8 mouse cellular contexts compared by ENCODE assay signal in the genomic region with DNA sequence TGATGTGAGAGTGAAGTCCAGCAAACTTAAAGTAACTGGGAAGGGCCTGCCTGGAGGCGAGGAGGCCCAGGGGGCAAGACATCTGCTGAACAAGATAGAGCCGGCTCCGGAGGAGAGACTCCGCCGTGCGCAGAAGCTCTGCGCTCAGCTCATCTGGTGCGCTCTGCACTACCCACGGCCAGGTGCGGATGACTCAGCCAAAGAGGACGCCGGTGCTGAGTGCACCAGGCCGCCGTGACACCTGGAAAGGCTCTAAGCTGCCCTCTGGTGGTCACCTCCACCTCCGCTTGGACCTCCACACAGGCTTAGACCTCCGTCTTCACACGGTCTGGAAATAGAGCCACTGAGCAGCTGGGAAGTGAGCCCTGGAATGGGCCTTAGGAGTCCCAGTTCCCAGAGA. TPM values are rescaled to one million over a fixed set of nuclear protein-coding genes. Genes with fewer than 3 reads are reported as not detected.
A peak's percentile ranks its signal among the peaks of the same experiment; 100 is the strongest.
DNase-seq lines count a peak whose midpoint lies in the region; ATAC-seq and TF ChIP-seq lines count a peak whose summit lies in the region.
"Had no signal": no experiment of that assay in that cellular context is flagged by ENCODE, and none has a peak within 500 bp of the region (broad histone marks: within the 10 kb centered on the region; RNA-seq: fewer than 3 reads in every experiment).

No protein-coding gene starts in this region.

- WGBS in cerebellum, adult 2 months: 9% methylated on average over 17 of the region's 17 CpGs
- 16% methylated on average over 17 of the region's 17 CpGs for WGBS in forebrain, postnatal 0 days
- WGBS in hindbrain, embryonic 15.5 days: 7% methylated on average over 17 of the region's 17 CpGs
- WGBS in liver, embryonic 11.5 days: 4% methylated on average over 17 of the region's 17 CpGs

- no peak for TF ChIP-seq POLR2A in cerebellum, adult 2 months (IDR thresholded peaks at IDR 0.05; ENCODE audit: borderline replicate concordance, insufficient read depth, low read length)

- H3K4me3 ChIP-seq in cerebellum, adult 2 months (replicated peaks; ENCODE audit: insufficient read depth, low read depth, low read length): peak overlapping the region; percentile 12
- H3K4me3 ChIP-seq in forebrain, postnatal 0 days (ENCODE audit: low read depth, low read length): no peak overlapping the region
- H3K4me3 ChIP-seq in hindbrain, embryonic 15.5 days: no peak overlapping the region
- H3K4me3 ChIP-seq in liver, embryonic 11.5 days (ENCODE audit: low read depth, low read length): peak overlapping the region; percentile 30

- no peak overlapping the region for H3K27ac ChIP-seq in cerebellum, adult 2 months (ENCODE audit: insufficient read depth, low read length)
- no peak overlapping the region for H3K27ac ChIP-seq in forebrain, postnatal 0 days (ENCODE audit: low read depth, low read length)
- H3K27ac ChIP-seq in hindbrain, embryonic 15.5 days (replicated peaks): no peak overlapping the region
- H3K27ac ChIP-seq in liver, embryonic 11.5 days (ENCODE audit: low read depth, low read length): peak overlapping the region; percentile 47

- H3K4me2 ChIP-seq in forebrain, postnatal 0 days (ENCODE audit: low read depth): 0 out of 2 replicates have a peak overlapping the region, but pooled peaks have one; percentile 3
- H3K4me2 ChIP-seq in hindbrain, embryonic 15.5 days: peak overlapping the region; percentile 44
- H3K4me2 ChIP-seq in liver, embryonic 11.5 days: peak overlapping the region; percentile 60

- peak; percentile 28 for ATAC-seq in forebrain, postnatal 0 days
- peak; percentile 54; the same call in 1 of the 2 replicates for ATAC-seq in hindbrain, embryonic 15.5 days (ENCODE audit: low FRiP score, low read depth)
- peak; percentile 81 for ATAC-seq in liver, embryonic 11.5 days (replicated peaks; ENCODE audit: low FRiP score)

- no peaks in the 10 kb centered on the region for H3K36me3 ChIP-seq in forebrain, postnatal 0 days (ENCODE audit: insufficient read depth)
- no peaks in the 10 kb centered on the region for H3K36me3 ChIP-seq in hindbrain, embryonic 15.5 days
- no peaks in the 10 kb centered on the region for H3K36me3 ChIP-seq in liver, embryonic 11.5 days (ENCODE audit: control insufficient read depth, insufficient read depth, low read length)

- H3K4me1 ChIP-seq in cerebellum, adult 2 months (ENCODE audit: control insufficient read depth, insufficient read depth, low read length): no peaks in the 10 kb centered on the region
- H3K4me1 ChIP-seq in forebrain, postnatal 0 days (ENCODE audit: insufficient read depth): no peaks in the 10 kb centered on the region
- peaks cover 23% of the 10 kb centered on the region for H3K4me1 ChIP-seq in hindbrain, embryonic 15.5 days (replicated peaks)
- peaks cover 41% of the 10 kb centered on the region for H3K4me1 ChIP-seq in liver, embryonic 11.5 days (replicated peaks; ENCODE audit: control insufficient read depth, insufficient read depth, low read length)

- no peak overlapping the region for H3K9ac ChIP-seq in forebrain, postnatal 0 days
- no peak overlapping the region for H3K9ac ChIP-seq in hindbrain, embryonic 15.5 days
- H3K9ac ChIP-seq in liver, embryonic 11.5 days (ENCODE audit: low read depth, low read length): peak overlapping the region; percentile 46

- H3K9me3 ChIP-seq in forebrain, postnatal 0 days (ENCODE audit: low read length): no peaks in the 10 kb centered on the region
- no peaks in the 10 kb centered on the region for H3K9me3 ChIP-seq in hindbrain, embryonic 15.5 days
- no peaks in the 10 kb centered on the region for H3K9me3 ChIP-seq in liver, embryonic 11.5 days (ENCODE audit: control insufficient read depth, low read length)

- peaks cover 2% of the 10 kb centered on the region; the same call in 1 of the 2 replicates for H3K27me3 ChIP-seq in cerebellum, adult 2 months (ENCODE audit: control insufficient read depth, insufficient read depth, low read length)
- H3K27me3 ChIP-seq in forebrain, postnatal 0 days (ENCODE audit: insufficient read depth, low read length): peaks cover 24% of the 10 kb centered on the region
- peaks cover 59% of the 10 kb centered on the region for H3K27me3 ChIP-seq in hindbrain, embryonic 15.5 days
- peaks cover 41% of the 10 kb centered on the region for H3K27me3 ChIP-seq in liver, embryonic 11.5 days (replicated peaks; ENCODE audit: control insufficient read depth, insufficient read depth, low read length)

- peak; percentile 76 for TF ChIP-seq CTCF in cerebellum, adult 2 months (IDR thresholded peaks at IDR 0.05; ENCODE audit: borderline replicate concordance, insufficient read depth, low read depth, low read length)
- TF ChIP-seq CTCF in forebrain, postnatal 0 days (IDR thresholded peaks at IDR 0.05; ENCODE audit: low read depth): peak; percentile 69

- DNase-seq in T-cell, adult 2 months (ENCODE audit: low spot score): peak; percentile 54
- peak; percentile 79 to 82 for DNase-seq in cerebellum, adult 2 months
- peak; percentile 44 for DNase-seq in forebrain, postnatal 0 days
- DNase-seq in liver, embryonic 11.5 days (ENCODE audit: low spot score): peak; percentile 69
- peak; percentile 58 for DNase-seq in naive thymus-derived CD4-positive, alpha-beta T cell, adult 2 months (ENCODE audit: low read depth)
- DNase-seq in testis, postnatal 14 days (ENCODE audit: low spot score): peak; percentile 85

RNA-seq across cellular contexts. Expression of a gene that starts 7.7 kb away (rescaled TPM):
- 1,145 and 1,309 TPM in 2 replicates for polyA plus RNA-seq in cerebellum, adult 2 months (2012; rRNA removed)
- 205 and 418 TPM in 2 replicates for total RNA-seq in forebrain, postnatal 0 days (2014; rRNA removed)
- 386 and 411 TPM in 2 replicates for polyA plus RNA-seq in forebrain, postnatal 0 days (2015; fragmentation: Nextera tagmentation; extraction: Ambion mirVana)
- 89.2 and 96.5 TPM in 2 replicates for polyA plus RNA-seq in hindbrain, embryonic 15.5 days (2015; fragmentation: Nextera tagmentation; extraction: Ambion mirVana)
- polyA plus RNA-seq in liver, embryonic 11.5 days (2014; fragmentation: Nextera tagmentation; extraction: Ambion mirVana): 2,440 and 2,461 TPM in 2 replicates

RNA-seq across cellular contexts. Expression of a gene that starts 14.1 kb away (rescaled TPM):
- 579 and 685 TPM in 2 replicates for polyA plus RNA-seq in cerebellum, adult 2 months (2012; rRNA removed)
- total RNA-seq in forebrain, postnatal 0 days (2014; rRNA removed): 36.4 and 88.1 TPM in 2 replicates
- polyA plus RNA-seq in forebrain, postnatal 0 days (2015; fragmentation: Nextera tagmentation; extraction: Ambion mirVana): 139 and 143 TPM in 2 replicates
- 21.4 and 24.6 TPM in 2 replicates for polyA plus RNA-seq in hindbrain, embryonic 15.5 days (2015; fragmentation: Nextera tagmentation; extraction: Ambion mirVana)
- 785 and 795 TPM in 2 replicates for polyA plus RNA-seq in liver, embryonic 11.5 days (2014; fragmentation: Nextera tagmentation; extraction: Ambion mirVana)

RNA-seq across cellular contexts. Expression of a gene that starts 27.8 kb away (rescaled TPM):
- 29.1 and 30.5 TPM in 2 replicates for polyA plus RNA-seq in cerebellum, adult 2 months (2012; rRNA removed)
- total RNA-seq in forebrain, postnatal 0 days (2014; rRNA removed): 43.7 and 44.5 TPM in 2 replicates
- polyA plus RNA-seq in forebrain, postnatal 0 days (2015; fragmentation: Nextera tagmentation; extraction: Ambion mirVana): 31.4 and 36.7 TPM in 2 replicates
- 58.1 and 58.9 TPM in 2 replicates for polyA plus RNA-seq in hindbrain, embryonic 15.5 days (2015; fragmentation: Nextera tagmentation; extraction: Ambion mirVana)
- polyA plus RNA-seq in liver, embryonic 11.5 days (2014; fragmentation: Nextera tagmentation; extraction: Ambion mirVana): 106 and 124 TPM in 2 replicates

RNA-seq across cellular contexts. Expression of a gene that starts 34.1 kb away (rescaled TPM):
- polyA plus RNA-seq in cerebellum, adult 2 months (2012; rRNA removed): 1,323 and 1,416 TPM in 2 replicates
- total RNA-seq in forebrain, postnatal 0 days (2014; rRNA removed): 151 and 445 TPM in 2 replicates
- 316 and 341 TPM in 2 replicates for polyA plus RNA-seq in forebrain, postnatal 0 days (2015; fragmentation: Nextera tagmentation; extraction: Ambion mirVana)
- polyA plus RNA-seq in hindbrain, embryonic 15.5 days (2015; fragmentation: Nextera tagmentation; extraction: Ambion mirVana): 211 and 230 TPM in 2 replicates
- polyA plus RNA-seq in liver, embryonic 11.5 days (2014; fragmentation: Nextera tagmentation; extraction: Ambion mirVana): 0.64 and 0.95 TPM in 2 replicates

RNA-seq across cellular contexts. Expression of a gene that starts 49.5 kb away (rescaled TPM):
- not detected in 2 replicates for polyA plus RNA-seq in cerebellum, adult 2 months (2012; rRNA removed)
- total RNA-seq in forebrain, postnatal 0 days (2014; rRNA removed): not detected in 2 replicates
- polyA plus RNA-seq in forebrain, postnatal 0 days (2015; fragmentation: Nextera tagmentation; extraction: Ambion mirVana): not detected in 2 replicates
- polyA plus RNA-seq in hindbrain, embryonic 15.5 days (2015; fragmentation: Nextera tagmentation; extraction: Ambion mirVana): not detected in 2 replicates
- not detected in 2 replicates for polyA plus RNA-seq in liver, embryonic 11.5 days (2014; fragmentation: Nextera tagmentation; extraction: Ambion mirVana)
- total RNA-seq: left cerebral cortex, postnatal 14 days had no signal

Comparison
In these comparisons a context has a peak if more than half of its experiments do, and no peak if none do; other contexts are left out.
1. H3K4me3 ChIP-seq: peak in cerebellum, adult 2 months (single experiment) and liver, embryonic 11.5 days (single experiment); none in forebrain, postnatal 0 days (single experiment) and hindbrain, embryonic 15.5 days (single experiment).
2. ATAC-seq: peak in every context shown above with its lines; median percentile 81 in liver, embryonic 11.5 days; 54 in hindbrain, embryonic 15.5 days; 28 in forebrain, postnatal 0 days.
3. H3K4me2 ChIP-seq: peak in every context shown above with its lines; median percentile 60 in liver, embryonic 11.5 days; 44 in hindbrain, embryonic 15.5 days; 3 in forebrain, postnatal 0 days.
4. Peak in every context shown above with its lines, with median percentiles within 50 percentile points of each other: DNase-seq.